Mouse (Mus musculus) ES-Bruce4 (cell line): ENCODE results near the gene Prickle1. TPM values are rescaled to one million over a fixed set of nuclear protein-coding genes. Genes with fewer than 3 reads are reported as not detected.

Source experiments
- H3K27ac ChIP-seq: 2 replicates; pipeline ENCODE4 v1.5.1; 2012; ENCODE audit warnings: low read length, inconsistent platforms; ENCODE audit not compliant: insufficient read depth
- H3K27me3 ChIP-seq: 2 replicates; pipeline ENCODE4 v1.6.1; 2012; ENCODE audit warnings: mild to moderate bottlenecking, low read length, inconsistent platforms; ENCODE audit not compliant: control insufficient read depth, poor library complexity, insufficient read depth, severe bottlenecking
- H3K36me3 ChIP-seq: 2 replicates; pipeline ENCODE4 v1.6.1; 2012; ENCODE audit warnings: inconsistent platforms, mild to moderate bottlenecking, low read length, moderate library complexity; ENCODE audit not compliant: control insufficient read depth, poor library complexity, insufficient read depth, severe bottlenecking
- H3K4me1 ChIP-seq: one replicate; pipeline ENCODE4 v1.8.1; 2011; ENCODE audit warnings: low read length; ENCODE audit not compliant: control insufficient read depth, insufficient read depth
- H3K4me3 ChIP-seq: 2 replicates; pipeline ENCODE4 v1.5.1; 2011; ENCODE audit warnings: low read depth, mild to moderate bottlenecking, low read length
- H3K9ac ChIP-seq: 2 replicates; pipeline ENCODE4 v1.6.1; 2012; ENCODE audit warnings: low read depth, mild to moderate bottlenecking, inconsistent platforms; ENCODE audit not compliant: poor library complexity, severe bottlenecking
- H3K9me3 ChIP-seq: replicated peaks from 2 replicates; pipeline ENCODE4 v1.6.1; 2012; ENCODE audit warnings: mild to moderate bottlenecking, low read length, inconsistent platforms; ENCODE audit not compliant: control insufficient read depth, poor library complexity, insufficient read depth, severe bottlenecking
- CTCF ChIP-seq: IDR thresholded peaks from one replicate; pipeline ENCODE4 v1.8.1; 2011; ENCODE audit warnings: low read depth, low read length
- EP300 ChIP-seq: IDR thresholded peaks from 2 replicates; pipeline ENCODE4 v1.6.1; 2011; ENCODE audit warnings: low read depth, low read length; ENCODE audit not compliant: insufficient read depth
- POLR2A ChIP-seq: IDR thresholded peaks from one replicate; pipeline ENCODE4 v1.8.1; 2011; ENCODE audit warnings: low read length; ENCODE audit not compliant: insufficient read depth
- polyA plus RNA-seq: library from polyadenylated mRNA; stranded (reverse); fragments of >200 nt; gene quantifications from 2 replicates; pipeline ENCODE4 v1.2.4, GENCODE M21; 2011; ENCODE audit warnings: low read depth; ENCODE audit not compliant: missing spikeins, insufficient read depth, insufficient read length

Gene Prickle1
- polyA plus RNA-seq, 1 experiment, result 10.3 TPM

DNA sequence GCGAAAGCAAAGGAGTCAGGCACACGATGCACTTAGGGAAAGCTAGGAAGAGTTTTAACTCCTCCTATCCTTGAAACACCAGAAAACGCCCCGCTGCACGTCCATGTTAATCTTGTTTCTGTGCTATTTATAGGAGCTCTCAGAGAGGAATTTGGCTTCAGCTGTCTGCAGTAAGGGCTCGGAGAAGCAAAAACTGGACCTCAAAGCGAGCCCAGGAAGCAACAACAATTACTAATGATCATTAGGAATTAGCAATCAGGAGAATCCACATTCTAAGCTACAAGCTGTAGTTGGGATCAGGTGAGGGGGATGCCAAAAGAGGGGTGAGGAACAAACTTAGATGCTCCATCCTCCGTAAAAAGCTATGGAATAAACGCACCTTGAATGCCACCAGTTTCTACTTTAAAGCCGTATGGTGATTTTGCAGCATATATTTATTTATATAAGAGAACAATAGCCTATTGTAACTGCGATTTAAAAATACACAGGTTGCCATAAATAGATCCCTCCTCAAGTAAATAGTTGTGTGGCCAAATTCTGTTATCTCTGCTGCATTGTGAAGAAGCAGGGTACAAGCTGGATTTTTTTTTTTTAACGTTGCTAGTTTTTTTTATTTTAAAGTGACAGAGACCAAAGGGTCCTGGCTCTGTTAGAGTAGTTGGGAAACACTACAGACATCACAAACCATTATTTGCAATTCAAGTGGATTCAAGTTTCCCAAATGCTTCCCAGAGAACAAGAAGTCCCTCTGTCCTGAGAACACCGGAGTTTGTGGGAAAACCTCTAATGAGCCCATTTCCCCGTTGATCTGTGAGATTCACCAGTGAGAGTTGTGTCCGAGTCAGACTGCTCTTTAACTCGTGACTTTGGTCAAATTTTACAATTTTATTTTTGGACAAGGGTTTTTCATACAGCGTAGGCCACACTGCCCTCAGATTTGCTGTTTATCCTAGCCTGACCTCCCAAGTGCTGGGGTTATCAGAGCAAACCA is 75.6 kb downstream of the Prickle1 start:
- H3K27ac ChIP-seq, result no peak overlapping the region
- H3K36me3 ChIP-seq, result no peaks in the 10 kb centered on the region
- no peak overlapping the region for H3K4me3 ChIP-seq
- peaks cover 18% of the 10 kb centered on the region for H3K27me3 ChIP-seq
- H3K9me3 ChIP-seq, result no peaks in the 10 kb centered on the region
- peaks cover 5% of the 10 kb centered on the region for H3K4me1 ChIP-seq
- no peak for TF ChIP-seq POLR2A
- no peak for TF ChIP-seq CTCF
- H3K9ac ChIP-seq, result no peak overlapping the region

DNA sequence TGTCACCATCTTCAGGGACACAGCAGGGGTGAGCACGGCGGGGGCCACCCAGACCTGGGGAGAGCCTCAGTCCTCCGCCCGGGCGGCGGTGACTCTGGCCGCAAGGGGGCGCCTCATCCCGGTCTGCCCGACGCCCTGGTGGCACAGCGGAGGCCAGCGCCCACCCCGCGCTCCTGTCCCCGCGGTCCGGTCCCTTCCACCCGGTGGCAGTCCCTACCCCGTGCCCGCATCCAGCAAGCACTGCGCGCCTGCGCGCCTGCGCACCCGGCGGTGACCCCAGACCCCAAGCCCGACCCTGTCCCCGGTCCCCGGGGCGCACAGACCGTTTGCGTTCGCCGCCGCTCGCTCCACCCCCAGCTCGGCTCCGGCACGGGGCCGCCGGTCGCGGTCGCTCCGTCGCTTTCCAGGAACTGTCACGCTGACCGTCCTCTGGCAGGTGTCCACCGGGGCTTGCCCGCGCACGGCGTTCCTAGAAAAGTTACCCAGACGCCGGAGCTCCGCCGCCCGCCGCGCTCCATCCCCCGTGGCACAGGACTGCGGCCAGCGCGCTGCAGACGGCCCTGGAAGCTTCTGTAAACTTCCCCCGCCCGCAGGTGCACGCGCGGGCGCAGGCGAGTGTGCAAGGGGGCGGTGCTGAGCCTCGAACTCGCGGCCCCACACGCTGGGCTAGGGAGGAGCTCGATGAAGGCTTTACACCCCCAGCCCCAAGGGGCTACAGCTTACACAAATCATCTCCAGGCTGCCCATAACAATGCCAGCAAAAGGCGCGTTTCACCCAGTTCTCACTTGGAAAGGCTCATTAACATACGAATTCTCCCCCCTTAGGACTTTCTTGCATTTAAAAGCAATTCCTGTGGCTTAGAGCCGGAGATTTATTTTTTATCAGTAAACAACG is 76.5 kb downstream of the Prickle1 start:
- Histone ChIP-seq H3K4me3 (peak overlapping the region; percentile 86), H3K27ac (no peak overlapping the region), H3K36me3 (no peaks in the 10 kb centered on the region), H3K9ac (peak overlapping the region; percentile 50; the same call in 1 of the 2 replicates), H3K27me3 (peaks cover 17% of the 10 kb centered on the region), H3K9me3 (no peaks in the 10 kb centered on the region), H3K4me1 (peaks cover 7% of the 10 kb centered on the region)
- TF ChIP-seq POLR2A, result no peak
- TF ChIP-seq EP300, result peak; percentile 48; the same call in 1 of the 2 replicates
- peak; percentile 61 for TF ChIP-seq CTCF

DNA sequence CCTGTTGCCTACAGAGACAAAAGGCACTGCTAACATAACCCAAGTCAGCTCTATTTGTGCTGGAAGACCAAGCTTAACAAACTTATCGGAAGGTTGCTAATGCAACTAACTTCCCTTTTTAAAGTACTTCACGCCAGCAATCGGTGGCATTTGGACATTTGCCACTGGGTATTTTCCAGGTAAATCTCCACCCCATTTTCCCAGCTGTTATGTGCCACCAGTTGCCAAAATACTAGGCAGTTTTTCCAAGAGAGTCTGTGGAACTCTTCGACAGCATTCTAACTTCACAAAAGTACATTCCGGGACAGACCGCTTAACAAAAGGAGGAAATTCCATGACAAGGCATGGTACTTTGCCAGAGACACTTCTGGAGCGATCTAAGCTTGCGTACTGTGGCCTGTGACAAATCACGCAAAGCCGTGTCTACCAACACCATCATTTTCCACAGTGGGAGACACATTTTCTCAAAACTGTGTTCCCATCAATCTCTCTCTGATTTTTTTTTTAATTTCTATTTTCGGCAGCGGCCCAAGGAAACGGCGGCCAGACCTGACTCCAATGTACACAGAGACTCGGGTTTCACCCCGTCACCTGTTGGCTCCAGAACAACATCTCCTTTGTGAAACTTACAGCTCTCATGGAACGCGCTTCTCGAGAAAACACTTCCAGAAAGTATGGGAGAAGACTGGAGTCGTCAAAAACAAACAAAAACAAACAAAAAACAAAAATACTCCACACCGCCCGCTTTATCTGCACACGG is 77.4 kb downstream of the Prickle1 start:
- H3K4me1 ChIP-seq, result peaks cover 7% of the 10 kb centered on the region
- H3K36me3 ChIP-seq, result no peaks in the 10 kb centered on the region
- H3K27ac ChIP-seq, result no peak overlapping the region
- no peak overlapping the region for H3K9ac ChIP-seq
- no peaks in the 10 kb centered on the region for H3K9me3 ChIP-seq
- H3K4me3 ChIP-seq, result peak overlapping the region; percentile 86
- peaks cover 14% of the 10 kb centered on the region for H3K27me3 ChIP-seq
- TF ChIP-seq EP300 (no peak), POLR2A (no peak), CTCF (no peak)

DNA sequence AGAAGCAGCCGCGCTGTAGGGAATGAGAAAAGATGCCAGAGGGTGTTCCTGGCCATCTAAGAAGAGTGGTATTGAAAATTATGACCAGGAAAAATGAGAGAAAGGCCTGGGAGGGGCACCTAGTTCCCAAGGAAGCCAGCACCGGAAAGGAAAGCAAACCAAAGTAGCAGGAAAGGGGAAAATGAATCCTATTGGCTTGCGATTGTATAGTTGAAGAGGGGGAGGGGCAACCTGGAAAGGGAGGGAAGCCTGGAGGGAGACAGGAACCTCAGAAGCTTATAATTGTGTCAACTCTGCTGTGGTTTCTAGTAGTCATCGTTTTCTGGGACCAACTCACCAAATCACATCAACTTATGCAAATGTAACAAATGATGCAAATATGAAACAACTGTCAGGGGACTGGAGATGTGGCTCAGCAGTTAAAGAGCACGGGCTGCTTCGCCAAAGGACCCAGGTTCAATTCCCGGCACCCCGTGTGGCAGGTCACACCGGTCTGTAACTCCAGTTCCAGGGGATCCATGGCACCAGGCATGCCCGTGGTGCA is 78.6 kb downstream of the Prickle1 start:
- no peak overlapping the region for H3K9ac ChIP-seq
- no peak overlapping the region for H3K27ac ChIP-seq
- TF ChIP-seq POLR2A (no peak), EP300 (no peak), CTCF (no peak)
- peaks cover 7% of the 10 kb centered on the region for H3K4me1 ChIP-seq
- no peaks in the 10 kb centered on the region for H3K36me3 ChIP-seq
- no peak overlapping the region for H3K4me3 ChIP-seq
- H3K27me3 ChIP-seq, result peaks cover 19% of the 10 kb centered on the region
- no peaks in the 10 kb centered on the region for H3K9me3 ChIP-seq

DNA sequence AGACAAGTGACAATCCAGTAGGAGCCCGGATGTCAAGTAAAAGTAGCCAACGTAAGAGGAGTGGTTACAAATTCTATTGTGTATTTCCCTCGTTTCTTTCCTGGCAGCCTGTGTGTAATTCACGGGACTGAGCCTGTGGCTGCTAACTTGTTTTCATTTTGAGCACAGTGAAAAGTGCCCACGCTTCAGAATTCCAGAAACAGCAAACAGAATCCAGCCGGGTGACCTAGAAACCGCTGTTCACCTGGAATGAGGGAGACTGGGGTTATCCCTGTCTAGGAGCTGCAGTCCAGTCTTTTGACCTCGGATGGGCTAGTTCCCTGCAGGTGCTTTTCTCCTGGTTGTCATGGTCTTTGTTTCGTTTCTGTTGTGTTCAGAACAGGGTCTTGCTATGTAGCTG is 80.4 kb downstream of the Prickle1 start:
- Histone ChIP-seq H3K36me3 (no peaks in the 10 kb centered on the region), H3K9ac (no peak overlapping the region), H3K27ac (no peak overlapping the region), H3K4me3 (no peak overlapping the region), H3K27me3 (peaks cover 17% of the 10 kb centered on the region), H3K4me1 (peaks cover 4% of the 10 kb centered on the region), H3K9me3 (no peaks in the 10 kb centered on the region)
- no peak for TF ChIP-seq CTCF
